Mouse (Mus musculus) embryonic facial prominence, embryonic 11.5 days (tissue): ENCODE results near the gene Tas1r3. TPM values are rescaled to one million over a fixed set of nuclear protein-coding genes. Genes with fewer than 3 reads are reported as not detected.

ENCODE experiments used
- ATAC-seq: fragments of 200-750 bp; cut with Nextera tagmentation; replicated peaks from 2 replicates; pipeline ENCODE4 v1.8.0; 2017; ENCODE audit warnings: low read depth; ENCODE audit not compliant: insufficient number of reproducible peaks, low FRiP score, low TSS enrichment
- DNase-seq: peaks from one replicate; pipeline ENCODE4 v3.0.0-alpha.2; 2015; ENCODE audit warnings: low spot score
- H3K27ac ChIP-seq: fragments of 300-500 bp; sonication (generic); replicated peaks from 2 replicates; pipeline ENCODE4 v1.5.1; 2014; ENCODE audit warnings: mild to moderate bottlenecking, low read depth, low read length, control low read depth
- H3K27me3 ChIP-seq: fragments of 300-500 bp; sonication (generic); 2 replicates; pipeline ENCODE4 v1.6.1; 2014; ENCODE audit warnings: mild to moderate bottlenecking, low read length, moderate library complexity, mixed read lengths; ENCODE audit not compliant: control insufficient read depth, insufficient read depth
- H3K36me3 ChIP-seq: fragments of 300-500 bp; sonication (generic); replicated peaks from 2 replicates; pipeline ENCODE4 v1.6.1; 2014; ENCODE audit warnings: low read depth, mild to moderate bottlenecking, low read length, moderate library complexity, mixed read lengths; ENCODE audit not compliant: control insufficient read depth, insufficient read depth
- H3K4me1 ChIP-seq: fragments of 300-500 bp; sonication (generic); 2 replicates; pipeline ENCODE4 v1.6.1; 2014; ENCODE audit warnings: low read length, mixed read lengths; ENCODE audit not compliant: control insufficient read depth, insufficient read depth
- H3K4me2 ChIP-seq: fragments of 300-500 bp; sonication (generic); 2 replicates; pipeline ENCODE4 v1.6.1; 2014; ENCODE audit warnings: low read depth, mild to moderate bottlenecking, control low read depth, low read length, moderate library complexity
- H3K4me3 ChIP-seq: fragments of 300-500 bp; sonication (generic); 2 replicates; pipeline ENCODE4 v1.5.1; 2014; ENCODE audit warnings: low read depth, low read length, control low read depth
- H3K9ac ChIP-seq: fragments of 300-500 bp; sonication (generic); replicated peaks from 2 replicates; pipeline ENCODE4 v1.6.1; 2014; ENCODE audit warnings: mild to moderate bottlenecking, control low read depth, low read length
- H3K9me3 ChIP-seq: fragments of 300-500 bp; sonication (generic); replicated peaks from 2 replicates; pipeline ENCODE4 v1.6.1; 2016; ENCODE audit warnings: mild to moderate bottlenecking, low read length, inconsistent platforms, mixed read lengths; ENCODE audit not compliant: control insufficient read depth
- WGBS: fragments of 180-500 bp; shearing (Covaris S2); extraction: QIAGEN DNeasy Blood & Tissue Kit; methylation state at CpG from one replicate; pipeline ENCODE4 v1.1.7; 2014; 5-methylcytosine and 5-hydroxymethylcytosine counted together
- polyA plus RNA-seq: library from polyadenylated mRNA; unstranded; fragments of >200 nt; fragmentation: Nextera tagmentation; extraction: Ambion mirVana; gene quantifications from 2 replicates; pipeline ENCODE4 v1.2.1, GENCODE M21; 2014

Tas1r3 gene
- polyA plus RNA-seq, 1 experiment from 2014 or later = 0.27 TPM

DNA sequence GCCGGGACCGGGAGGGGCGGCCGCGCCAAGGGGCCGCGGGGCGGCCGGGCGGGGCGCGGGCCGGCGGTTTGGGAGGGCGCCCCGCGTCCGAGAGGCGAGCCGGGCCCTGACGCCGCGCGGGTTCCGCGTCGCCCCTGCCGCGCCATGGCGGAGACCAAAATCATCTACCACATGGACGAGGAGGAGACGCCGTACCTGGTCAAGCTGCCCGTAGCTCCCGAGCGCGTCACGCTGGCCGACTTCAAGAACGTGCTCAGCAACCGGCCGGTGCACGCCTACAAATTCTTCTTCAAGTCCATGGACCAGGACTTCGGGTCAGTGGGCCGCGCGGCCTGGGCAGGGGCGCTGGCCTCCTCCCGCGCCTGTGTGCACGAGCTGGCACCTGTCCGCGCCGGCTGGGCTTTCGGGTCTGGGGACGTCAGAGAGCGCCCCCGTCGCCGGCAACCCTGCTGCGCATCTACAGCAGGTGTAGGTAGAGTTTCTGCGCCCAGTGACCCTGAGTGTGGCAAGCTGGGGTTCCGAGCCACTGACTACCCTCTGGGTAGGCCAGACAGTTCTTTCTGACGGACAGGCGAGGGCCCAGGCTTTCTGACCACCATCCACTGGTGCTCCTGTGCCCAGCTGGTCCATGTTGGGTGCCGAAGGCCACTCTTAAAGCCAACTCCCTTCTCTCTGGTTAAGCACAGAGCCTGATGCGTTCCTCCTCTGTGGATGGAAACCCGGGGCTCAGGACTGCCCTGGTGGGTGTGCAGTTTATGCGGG is 15.4 kb downstream of the Tas1r3 start:
- no peak overlapping the region; the same call in 1 of the 2 replicates for H3K27ac ChIP-seq
- H3K36me3 ChIP-seq = no peaks in the 10 kb centered on the region
- ATAC-seq = peak; percentile 39
- H3K4me1 ChIP-seq = no peaks in the 10 kb centered on the region; the same call in 1 of the 2 replicates
- peak overlapping the region; percentile 82 for H3K9ac ChIP-seq
- no peaks in the 10 kb centered on the region for H3K27me3 ChIP-seq
- 2% methylated on average over 58 of the region's 69 CpGs for WGBS
- H3K4me3 ChIP-seq = peak overlapping the region; percentile 79
- H3K9me3 ChIP-seq = no peaks in the 10 kb centered on the region
- peak; percentile 40 for DNase-seq
- peak overlapping the region; percentile 90 for H3K4me2 ChIP-seq

DNA sequence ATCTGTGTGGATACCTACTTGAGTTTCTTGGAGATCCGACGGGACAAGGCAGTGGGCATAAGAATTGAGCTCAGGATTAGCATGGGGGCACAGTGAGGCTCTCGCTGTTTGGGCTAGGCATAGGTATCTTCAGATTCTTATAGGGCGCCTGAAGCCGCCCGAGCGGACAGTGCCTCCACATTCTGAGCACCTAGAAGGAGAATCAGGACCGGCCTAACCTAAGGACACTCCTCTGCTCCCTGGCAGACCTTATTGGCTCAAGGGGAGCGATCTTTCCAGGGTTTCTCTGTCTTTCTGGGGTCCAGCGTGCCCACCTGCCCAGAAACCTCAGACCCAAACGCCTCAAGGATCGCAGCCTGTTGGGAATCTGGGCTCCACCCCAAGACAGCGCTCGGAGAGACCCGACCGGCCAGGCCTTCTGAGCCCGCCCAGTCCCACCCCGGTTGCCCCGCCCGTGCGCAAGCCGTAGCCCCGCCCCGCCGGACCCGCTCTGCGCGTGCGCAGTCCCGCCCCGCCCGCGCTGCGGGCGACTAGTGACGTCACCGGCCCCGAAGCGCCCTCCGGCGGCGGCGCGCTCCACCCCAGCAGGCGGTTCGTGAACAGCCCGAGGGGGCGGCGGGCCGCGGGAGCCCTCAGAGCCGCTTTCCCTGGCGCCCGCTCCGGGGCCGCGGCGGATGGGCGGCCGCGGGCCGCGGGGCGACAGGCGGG is 16.1 kb downstream of the Tas1r3 start, which contains the start of gene Dvl1:
Dvl1 (plus strand) TSS at position 532 of the 708 bp plus-strand sequence.
- Histone ChIP-seq H3K9ac (peak within 1 kb of the TSS; percentile 82), H3K27ac (no peak within 1 kb of the TSS; the same call in 1 of the 2 replicates), H3K9me3 (no peaks in the 10 kb centered on the region), H3K4me3 (peak within 1 kb of the TSS; percentile 79), H3K4me1 (no peaks in the 10 kb centered on the region; the same call in 1 of the 2 replicates), H3K27me3 (no peaks in the 10 kb centered on the region), H3K36me3 (no peaks in the 10 kb centered on the region), H3K4me2 (peak within 1 kb of the TSS; percentile 90)
- DNase-seq (peak; percentile 93), ATAC-seq (peak; percentile 82)
- WGBS = 2% methylated on average over 53 of the region's 65 CpGs

DNA sequence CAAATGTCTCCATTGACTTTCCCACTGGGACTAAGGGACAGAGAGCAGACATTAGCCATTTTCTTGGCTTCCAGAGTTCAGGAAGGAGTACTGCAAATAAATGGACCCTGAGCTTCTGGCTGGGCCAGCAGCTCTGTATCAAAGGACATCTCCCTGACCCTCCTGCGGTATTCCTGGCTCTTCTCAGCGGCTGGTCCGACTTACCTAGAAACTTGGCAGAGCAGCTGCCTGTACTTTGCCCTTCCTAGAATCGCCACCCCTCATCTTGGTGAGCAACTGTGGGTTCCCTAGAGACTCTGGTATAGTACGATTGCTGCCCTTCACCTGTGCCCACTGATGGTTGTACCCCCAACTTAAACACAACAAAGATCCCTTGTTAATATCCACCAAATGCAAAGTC is 19.9 kb downstream of the Tas1r3 start:
- Histone ChIP-seq H3K4me3 (no peak overlapping the region), H3K27ac (no peak overlapping the region), H3K27me3 (no peaks in the 10 kb centered on the region), H3K4me2 (no peak overlapping the region), H3K9ac (no peak overlapping the region), H3K4me1 (peaks cover 6% of the 10 kb centered on the region), H3K36me3 (no peaks in the 10 kb centered on the region), H3K9me3 (no peaks in the 10 kb centered on the region)
- 90% methylated on average over 5 of the region's 5 CpGs for WGBS
- no peak for DNase-seq
- no peak for ATAC-seq

DNA sequence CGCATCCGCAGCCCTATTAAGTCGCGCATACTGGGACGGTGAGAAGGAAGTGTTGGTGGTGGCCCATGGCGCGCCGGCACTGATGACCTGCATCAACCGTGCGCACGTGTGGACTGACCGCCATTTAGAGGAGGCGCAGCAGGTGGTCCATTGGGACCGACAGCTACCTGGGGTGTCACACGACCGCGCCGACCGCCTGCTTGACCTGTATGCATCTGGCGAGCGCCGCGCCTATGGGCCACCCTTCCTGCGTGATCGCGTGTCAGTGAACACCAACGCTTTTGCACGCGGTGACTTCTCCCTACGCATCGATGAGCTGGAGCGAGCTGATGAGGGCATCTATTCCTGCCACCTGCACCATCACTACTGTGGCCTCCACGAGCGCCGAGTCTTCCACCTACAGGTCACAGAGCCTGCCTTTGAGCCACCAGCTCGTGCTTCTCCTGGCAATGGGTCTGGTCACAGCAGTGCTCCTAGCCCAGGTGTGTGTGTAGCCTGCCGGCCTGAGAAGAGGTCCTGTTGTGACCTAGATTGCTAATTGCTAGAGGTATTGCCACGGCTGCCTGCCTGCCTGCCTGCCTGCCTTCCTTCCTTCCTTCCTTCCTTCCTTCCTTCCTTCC is 21.4 kb downstream of the Tas1r3 start:
- Histone ChIP-seq H3K27ac (no peak overlapping the region), H3K4me3 (peak overlapping the region; percentile 48; the same call in 1 of the 2 replicates)
- ATAC-seq = no peak

DNA sequence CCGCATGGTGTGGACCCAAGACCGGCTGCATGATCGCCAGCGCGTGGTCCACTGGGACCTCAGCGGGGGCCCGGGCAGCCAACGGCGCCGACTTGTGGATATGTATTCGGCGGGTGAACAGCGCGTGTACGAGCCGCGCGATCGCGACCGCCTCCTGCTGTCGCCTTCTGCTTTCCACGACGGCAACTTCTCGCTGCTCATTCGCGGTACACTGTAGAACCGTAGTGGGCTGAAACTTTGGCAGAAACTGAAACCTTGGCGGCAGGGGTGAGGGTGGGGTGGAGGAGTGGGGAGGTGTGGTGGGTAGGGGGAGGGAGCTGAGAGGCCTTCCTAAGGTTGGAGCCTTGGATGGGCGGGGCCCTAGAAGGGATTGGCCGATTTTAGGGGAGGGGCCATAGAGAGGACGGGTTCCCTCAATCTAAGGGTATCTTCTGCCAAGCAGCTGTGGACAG is 22.1 kb downstream of the Tas1r3 start:
- no peak overlapping the region for H3K27ac ChIP-seq
- DNase-seq (peak; percentile 68), ATAC-seq (peak; percentile 57; the same call in 1 of the 2 replicates)
- no peaks in the 10 kb centered on the region for H3K9me3 ChIP-seq
- peak overlapping the region; percentile 59 for H3K9ac ChIP-seq
- no peaks in the 10 kb centered on the region for H3K27me3 ChIP-seq
- peak overlapping the region; percentile 48 for H3K4me3 ChIP-seq
- H3K4me2 ChIP-seq = peak overlapping the region; percentile 86
- WGBS = 1% methylated on average over 32 of the region's 32 CpGs
- H3K36me3 ChIP-seq = no peaks in the 10 kb centered on the region
- peaks cover 6% of the 10 kb centered on the region for H3K4me1 ChIP-seq

More for the DNA sequence above, 21.4 kb downstream of the Tas1r3 start:
- no peaks in the 10 kb centered on the region for H3K9me3 ChIP-seq
- H3K4me1 ChIP-seq = peaks cover 6% of the 10 kb centered on the region
- H3K9ac ChIP-seq = no peak overlapping the region
- WGBS = 41% methylated on average over 38 of the region's 38 CpGs
- peak overlapping the region; percentile 86 for H3K4me2 ChIP-seq
- H3K36me3 ChIP-seq = no peaks in the 10 kb centered on the region
- no peaks in the 10 kb centered on the region for H3K27me3 ChIP-seq
- DNase-seq = no peak

DNA sequence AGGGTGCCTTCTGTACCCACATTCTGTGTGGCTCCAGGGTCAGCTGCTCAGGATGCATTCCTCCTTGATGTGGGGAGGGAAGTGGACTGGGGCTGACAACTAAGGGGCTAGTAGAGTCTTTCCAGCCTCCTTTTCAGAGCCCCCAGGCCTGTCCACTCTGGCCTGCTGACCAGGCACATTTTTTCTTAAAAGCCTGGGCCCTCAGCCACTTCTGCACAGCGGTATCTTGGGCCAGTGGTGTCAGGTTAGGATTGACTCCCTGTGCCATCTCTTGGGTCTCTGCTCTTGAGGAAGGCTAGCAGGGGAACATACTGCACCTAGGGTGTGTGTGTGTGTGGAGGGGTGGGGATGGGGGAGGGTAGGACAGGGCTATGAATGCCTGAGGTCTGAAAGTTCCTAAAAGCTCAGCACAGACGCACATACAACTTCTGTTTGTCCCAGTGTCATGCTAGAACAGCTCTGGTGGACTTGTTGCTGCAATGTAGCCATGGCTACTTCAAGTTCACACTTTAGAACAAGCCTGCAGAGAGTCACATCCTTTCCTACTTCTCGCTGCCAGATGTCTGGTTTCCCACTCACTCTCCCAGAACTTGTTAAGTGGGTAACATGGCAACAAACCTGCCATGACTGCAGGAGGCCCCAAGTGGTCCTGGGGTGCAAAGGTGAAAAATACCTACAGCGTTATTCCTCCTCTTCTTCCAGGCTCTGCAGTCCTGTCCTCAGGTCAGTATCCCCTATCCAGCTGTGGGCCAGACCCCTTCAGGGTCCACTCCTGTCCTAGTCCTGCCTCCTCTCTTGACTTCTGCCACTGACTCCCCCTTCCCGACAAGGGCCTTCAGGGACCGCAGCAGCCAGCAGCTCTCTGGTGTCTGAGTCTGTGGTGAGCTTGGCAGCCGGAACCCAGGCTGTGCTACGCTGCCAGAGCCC is 22.8 kb downstream of the Tas1r3 start:
- 7% methylated on average over 8 of the region's 8 CpGs for WGBS
- peak overlapping the region; percentile 86 for H3K4me2 ChIP-seq
- peak; percentile 32; the same call in 1 of the 2 replicates for ATAC-seq
- no peaks in the 10 kb centered on the region for H3K9me3 ChIP-seq
- no peak for DNase-seq
- H3K4me1 ChIP-seq = peaks cover 6% of the 10 kb centered on the region
- H3K36me3 ChIP-seq = no peaks in the 10 kb centered on the region
- no peak overlapping the region for H3K27ac ChIP-seq
- H3K27me3 ChIP-seq = no peaks in the 10 kb centered on the region
- H3K9ac ChIP-seq = peak overlapping the region; percentile 59
- H3K4me3 ChIP-seq = peak overlapping the region; percentile 48

DNA sequence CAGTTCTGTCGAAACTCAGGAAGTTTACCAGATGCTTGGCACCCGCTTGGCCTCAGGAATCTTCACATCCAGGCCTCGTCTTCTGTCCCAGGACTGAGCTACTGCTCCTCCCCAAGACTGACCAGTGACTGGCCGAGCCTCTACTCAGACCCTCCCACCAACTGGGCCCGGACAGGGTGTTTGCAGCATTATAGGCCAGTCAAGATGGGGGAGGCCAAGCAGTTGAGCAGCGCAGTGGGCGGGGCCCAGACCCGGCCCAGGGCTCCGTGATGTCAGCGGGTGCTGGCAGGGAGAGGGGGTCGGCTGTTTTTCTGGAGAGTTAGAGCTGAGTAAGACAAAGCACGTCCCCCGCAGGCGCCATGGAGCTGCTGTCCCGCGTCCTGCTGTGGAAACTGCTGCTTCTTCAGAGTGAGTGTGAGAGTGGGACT is 23.7 kb downstream of the Tas1r3 start, which contains the start of gene Mxra8:
Mxra8 (plus strand) TSS at position 198 of the 428 bp plus-strand sequence.
- no peaks in the 10 kb centered on the region for H3K36me3 ChIP-seq

More for the DNA sequence above, 23.7 kb downstream of the Tas1r3 start, which contains the start of gene Mxra8:
- peak; percentile 85 for ATAC-seq
- WGBS = under 1% methylated on average over 16 of the region's 16 CpGs
- H3K27ac ChIP-seq = peak within 1 kb of the TSS; percentile 53; the same call in 1 of the 2 replicates
- H3K4me3 ChIP-seq = peak within 1 kb of the TSS; percentile 48
- peaks cover 6% of the 10 kb centered on the region for H3K4me1 ChIP-seq
- DNase-seq = peak; percentile 83
- H3K27me3 ChIP-seq = no peaks in the 10 kb centered on the region
- peak within 1 kb of the TSS; percentile 86 for H3K4me2 ChIP-seq
- peak within 1 kb of the TSS; percentile 59 for H3K9ac ChIP-seq
- H3K9me3 ChIP-seq = no peaks in the 10 kb centered on the region
